8 mouse cellular contexts compared by ENCODE assay signal in genomic region chr11:69803786-69804651, GRCm38 (mm10). TPM values are rescaled to one million over a fixed set of nuclear protein-coding genes. Genes with fewer than 3 reads are reported as not detected.
A peak's percentile ranks its signal among the peaks of the same experiment; 100 is the strongest.
DNase-seq lines count a peak whose midpoint lies in the region; ATAC-seq lines count a peak whose summit lies in the region.

No protein-coding gene starts in this region.

- peak overlapping the region; percentile 94 for H3K4me2 ChIP-seq in embryonic facial prominence, embryonic 11.5 days (ENCODE audit: low read depth, low read length)
- peak overlapping the region; percentile 97 for H3K4me2 ChIP-seq in limb, embryonic 15.5 days
- H3K4me2 ChIP-seq in midbrain, embryonic 15.5 days = peak overlapping the region; percentile 86

- peak; percentile 60 for DNase-seq in layer of hippocampus, adult 11-12 months (ENCODE audit: low spot score)
- no peak for DNase-seq in layer of hippocampus, adult 9-10 months (ENCODE audit: low spot score)
- DNase-seq in embryonic facial prominence, embryonic 11.5 days (ENCODE audit: low spot score) = peak; percentile 83
- DNase-seq in heart, adult 18-20 months = peak; percentile 80 to 87
- DNase-seq in kidney, adult 11 months = peak; percentile 79
- peak; percentile 55 for DNase-seq in spleen, adult 12 weeks (ENCODE audit: low spot score)

- peaks cover 22% of the 10 kb centered on the region for H3K4me1 ChIP-seq in embryonic facial prominence, embryonic 11.5 days (ENCODE audit: control insufficient read depth, insufficient read depth, low read length)
- H3K4me1 ChIP-seq in limb, embryonic 15.5 days = peaks cover 62% of the 10 kb centered on the region
- H3K4me1 ChIP-seq in midbrain, embryonic 15.5 days = peaks cover 59% of the 10 kb centered on the region

- no peak overlapping the region for H3K27ac ChIP-seq in embryonic facial prominence, embryonic 11.5 days (replicated peaks; ENCODE audit: low read depth, low read length)
- H3K27ac ChIP-seq in limb, embryonic 15.5 days = peak overlapping the region; percentile 35; the same call in 1 of the 2 replicates
- H3K27ac ChIP-seq in midbrain, embryonic 15.5 days = peak overlapping the region; percentile 76

- peak overlapping the region; percentile 34 for H3K4me3 ChIP-seq in embryonic facial prominence, embryonic 11.5 days (ENCODE audit: low read depth, low read length)
- H3K4me3 ChIP-seq in limb, embryonic 15.5 days = peak overlapping the region; percentile 60
- peak overlapping the region; percentile 74 for H3K4me3 ChIP-seq in midbrain, embryonic 15.5 days

- peak; percentile 19; the same call in 1 of the 2 replicates for ATAC-seq in embryonic facial prominence, embryonic 11.5 days (replicated peaks; ENCODE audit: insufficient number of reproducible peaks, low FRiP score, low TSS enrichment, low read depth)
- peak; percentile 43; the same call in 1 of the 2 replicates for ATAC-seq in limb, embryonic 15.5 days (ENCODE audit: insufficient number of reproducible peaks, low FRiP score, low TSS enrichment, low read depth)
- peak; percentile 32 for ATAC-seq in midbrain, embryonic 15.5 days (replicated peaks)

- peak overlapping the region; percentile 22 for H3K9ac ChIP-seq in embryonic facial prominence, embryonic 11.5 days (replicated peaks; ENCODE audit: low read length)
- peak overlapping the region; percentile 40 for H3K9ac ChIP-seq in limb, embryonic 15.5 days
- H3K9ac ChIP-seq in midbrain, embryonic 15.5 days = peak overlapping the region; percentile 66

- peaks cover 43% of the 10 kb centered on the region for H3K27me3 ChIP-seq in embryonic facial prominence, embryonic 11.5 days (ENCODE audit: control insufficient read depth, insufficient read depth, low read length)
- H3K27me3 ChIP-seq in limb, embryonic 15.5 days = peaks cover 56% of the 10 kb centered on the region
- peaks cover 23% of the 10 kb centered on the region for H3K27me3 ChIP-seq in midbrain, embryonic 15.5 days (replicated peaks)

- no peaks in the 10 kb centered on the region; the same call in 1 of the 2 replicates for H3K9me3 ChIP-seq in embryonic facial prominence, embryonic 11.5 days (replicated peaks; ENCODE audit: control insufficient read depth, low read length)
- no peaks in the 10 kb centered on the region for H3K9me3 ChIP-seq in limb, embryonic 15.5 days
- no peaks in the 10 kb centered on the region for H3K9me3 ChIP-seq in midbrain, embryonic 15.5 days

- no peaks in the 10 kb centered on the region for H3K36me3 ChIP-seq in embryonic facial prominence, embryonic 11.5 days (replicated peaks; ENCODE audit: control insufficient read depth, insufficient read depth, low read depth, low read length)
- H3K36me3 ChIP-seq in limb, embryonic 15.5 days = no peaks in the 10 kb centered on the region
- no peaks in the 10 kb centered on the region for H3K36me3 ChIP-seq in midbrain, embryonic 15.5 days (replicated peaks)

- WGBS in embryonic facial prominence, embryonic 11.5 days = 1% methylated on average over 60 of the region's 60 CpGs
- WGBS in limb, embryonic 15.5 days = 2% methylated on average over 58 of the region's 60 CpGs
- 2% methylated on average over 60 of the region's 60 CpGs for WGBS in midbrain, embryonic 15.5 days

RNA-seq across cellular contexts. Expression of gene Tmem102, which starts 1.4 kb away (rescaled TPM):
- polyA plus RNA-seq in embryonic facial prominence, embryonic 11.5 days (2014; fragmentation: Nextera tagmentation; extraction: Ambion mirVana) = 2.1 and 2.8 TPM in 2 replicates
- total RNA-seq in heart, adult 18-20 months (2021) = under 1 TPM; 0.17 to 0.49 TPM
- polyA plus RNA-seq in limb, embryonic 15.5 days (2015; fragmentation: Nextera tagmentation; extraction: Ambion mirVana) = 8.1 and 8.9 TPM in 2 replicates
- polyA plus RNA-seq in midbrain, embryonic 15.5 days (2015; fragmentation: Nextera tagmentation; extraction: Ambion mirVana) = 0.74 and 0.86 TPM in 2 replicates

RNA-seq across cellular contexts. Expression of gene Fgf11, which starts 2.4 kb away (rescaled TPM):
- polyA plus RNA-seq in embryonic facial prominence, embryonic 11.5 days (2014; fragmentation: Nextera tagmentation; extraction: Ambion mirVana) = 0.92 and 0.97 TPM in 2 replicates
- 1 to 10 TPM; 2.6 to 3.0 TPM for total RNA-seq in heart, adult 18-20 months (2021)
- 3.4 and 3.9 TPM in 2 replicates for polyA plus RNA-seq in limb, embryonic 15.5 days (2015; fragmentation: Nextera tagmentation; extraction: Ambion mirVana)
- 3.7 and 4.5 TPM in 2 replicates for polyA plus RNA-seq in midbrain, embryonic 15.5 days (2015; fragmentation: Nextera tagmentation; extraction: Ambion mirVana)

RNA-seq across cellular contexts. Expression of gene Chrnb1, which starts 8.3 kb away (rescaled TPM):
- 3.0 and 3.6 TPM in 2 replicates for polyA plus RNA-seq in embryonic facial prominence, embryonic 11.5 days (2014; fragmentation: Nextera tagmentation; extraction: Ambion mirVana)
- 1 to 10 TPM; 2.0 to 4.6 TPM for total RNA-seq in heart, adult 18-20 months (2021)
- 18.6 and 30.0 TPM in 2 replicates for polyA plus RNA-seq in limb, embryonic 15.5 days (2015; fragmentation: Nextera tagmentation; extraction: Ambion mirVana)
- 0.98 and 1.2 TPM in 2 replicates for polyA plus RNA-seq in midbrain, embryonic 15.5 days (2015; fragmentation: Nextera tagmentation; extraction: Ambion mirVana)

RNA-seq across cellular contexts. Expression of gene Gm39566, which starts 11.1 kb away (rescaled TPM):
- polyA plus RNA-seq in embryonic facial prominence, embryonic 11.5 days (2014; fragmentation: Nextera tagmentation; extraction: Ambion mirVana) = not detected in 2 replicates
- not detected for total RNA-seq in heart, adult 18-20 months (2021)
- not detected in 2 replicates for polyA plus RNA-seq in limb, embryonic 15.5 days (2015; fragmentation: Nextera tagmentation; extraction: Ambion mirVana)
- polyA plus RNA-seq in midbrain, embryonic 15.5 days (2015; fragmentation: Nextera tagmentation; extraction: Ambion mirVana) = not detected in 2 replicates

RNA-seq across cellular contexts. Expression of gene Spem2, which starts 14.2 kb away (rescaled TPM):
- not detected in 2 replicates for polyA plus RNA-seq in embryonic facial prominence, embryonic 11.5 days (2014; fragmentation: Nextera tagmentation; extraction: Ambion mirVana)
- not detected for total RNA-seq in heart, adult 18-20 months (2021)
- polyA plus RNA-seq in limb, embryonic 15.5 days (2015; fragmentation: Nextera tagmentation; extraction: Ambion mirVana) = not detected in 2 replicates
- not detected in 2 replicates for polyA plus RNA-seq in midbrain, embryonic 15.5 days (2015; fragmentation: Nextera tagmentation; extraction: Ambion mirVana)
